Mouse (Mus musculus) liver, postnatal 0 days (tissue): ENCODE measurements around the gene Fam69a.

ENCODE experiments used
- CTCF ChIP-seq: sonication (generic); IDR thresholded peaks from 2 replicates; pipeline ENCODE4 v1.5.1; 2016; ENCODE audit warnings: antibody characterized with exemption, low read depth
- EP300 ChIP-seq: IDR thresholded peaks from 2 replicates; pipeline ENCODE4 v1.6.1; 2016; ENCODE audit warnings: antibody characterized with exemption, low read depth, mild to moderate bottlenecking

DNA sequence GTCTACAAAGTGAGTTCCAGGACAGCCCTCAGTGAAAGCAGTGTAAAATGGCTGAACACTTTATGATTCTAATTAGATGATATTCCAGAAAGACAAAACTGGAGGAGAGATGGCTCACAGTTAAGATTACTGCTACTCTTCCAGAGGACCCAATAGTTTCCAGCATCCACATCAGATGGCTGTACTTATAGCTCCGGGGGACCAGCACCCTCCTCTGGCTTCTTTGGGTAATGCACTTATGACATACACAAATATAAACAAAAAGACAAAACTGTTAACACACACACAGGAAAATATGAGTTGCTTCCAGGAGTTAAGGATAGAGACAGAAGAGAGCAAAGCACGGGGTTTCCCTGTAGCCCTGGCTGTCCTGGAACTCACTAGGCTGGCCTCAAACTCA lies 43.1 kb upstream of the Fam69a start:
- TF ChIP-seq CTCF: peak; percentile 58
- TF ChIP-seq EP300: no peak
